Mouse (Mus musculus): ENCODE measurements around the gene Cyb5r4. TPM values are rescaled to one million over a fixed set of nuclear protein-coding genes. Genes with fewer than 3 reads are reported as not detected.

Cyb5r4 gene
- polyA plus RNA-seq, 1 experiment from 2014 or later: 42.6 TPM

DNA sequence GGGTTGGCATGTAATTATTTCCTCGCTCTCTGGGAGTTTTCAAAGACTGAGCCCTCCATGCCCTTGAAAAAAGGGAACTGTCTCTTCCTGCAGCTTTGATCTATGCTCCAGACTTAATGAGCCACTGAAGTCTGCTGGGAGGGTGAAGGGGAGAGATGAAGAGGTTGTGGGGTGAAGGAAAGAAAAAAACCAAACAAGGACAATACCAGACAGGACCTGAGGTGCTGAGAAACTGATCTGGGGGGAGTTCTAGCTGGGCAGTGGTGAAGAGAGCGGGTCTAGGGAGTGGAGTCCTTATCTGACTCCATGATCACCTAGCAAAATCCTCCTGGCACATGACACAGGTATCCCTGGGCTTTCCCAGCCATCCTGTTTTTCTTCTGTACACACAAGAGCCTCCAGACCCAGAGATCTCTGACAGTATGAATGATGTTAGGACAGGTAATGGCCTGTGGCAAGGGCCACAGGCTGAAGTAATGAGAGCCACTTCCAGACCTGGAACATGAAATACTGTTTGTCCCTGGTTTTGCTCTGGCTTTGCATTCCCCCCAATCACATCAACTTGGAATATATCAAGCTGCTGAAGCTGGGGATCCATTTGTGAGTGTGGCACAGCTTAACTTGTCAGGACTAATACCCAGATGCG lies 24.6 kb upstream of the Cyb5r4 start:
- no peak for TF ChIP-seq CTCF (IDR thresholded peaks at IDR 0.05)
- no peak for TF ChIP-seq EP300 (IDR thresholded peaks at IDR 0.05)
- Histone ChIP-seq H3K9me3 (ENCODE audit: low read length) (no peaks in the 10 kb centered on the region), H3K27me3 (replicated peaks; ENCODE audit: insufficient read depth, low read length) (no peaks in the 10 kb centered on the region), H3K9ac (replicated peaks; ENCODE audit: low read depth) (no peak overlapping the region), H3K4me3 (ENCODE audit: low read depth, low read length) (no peak overlapping the region), H3K27ac (ENCODE audit: low read length) (no peak overlapping the region), H3K36me3 (ENCODE audit: insufficient read depth, low read length) (no peaks in the 10 kb centered on the region), H3K4me1 (ENCODE audit: insufficient read depth, low read depth, low read length) (no peaks in the 10 kb centered on the region), H3K4me2 (replicated peaks; ENCODE audit: low read depth, low read length) (no peak overlapping the region)
- WGBS: 57% methylated on average over 3 of the region's 3 CpGs
- ATAC-seq: no peak
- DNase-seq (ENCODE audit: low spot score): no peak

DNA sequence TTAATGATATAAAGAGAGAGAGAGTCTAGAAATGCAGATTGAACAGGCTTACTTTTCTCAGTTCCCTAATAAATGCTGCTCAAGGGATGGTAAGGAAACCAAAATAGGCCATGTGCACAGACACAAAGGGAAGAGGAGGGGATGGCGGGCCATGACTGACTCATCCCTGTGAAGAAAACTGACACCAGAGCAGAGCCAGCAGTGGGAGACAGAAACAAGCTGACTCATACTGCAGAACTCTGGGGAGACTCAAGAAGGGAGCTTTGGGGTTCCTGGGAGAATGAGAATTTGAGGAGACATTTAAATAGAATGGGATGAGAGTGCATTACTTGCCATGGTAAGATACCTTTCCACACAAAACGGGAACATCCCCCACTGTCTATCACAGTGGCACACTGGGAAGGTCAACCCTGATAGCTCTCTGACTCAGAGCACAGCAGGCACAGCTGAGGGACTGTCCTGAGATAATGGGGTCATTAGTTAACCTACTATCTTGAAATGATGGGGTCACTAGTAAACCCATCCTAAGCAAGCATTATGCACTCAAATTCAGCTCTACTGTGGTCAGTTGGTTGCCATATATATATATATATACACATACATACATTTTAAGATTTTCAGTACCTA lies 21.7 kb upstream of the Cyb5r4 start:
- Histone ChIP-seq H3K9me3 (ENCODE audit: low read length) (no peaks in the 10 kb centered on the region), H3K9ac (replicated peaks; ENCODE audit: low read depth) (no peak overlapping the region), H3K36me3 (ENCODE audit: insufficient read depth, low read length) (no peaks in the 10 kb centered on the region), H3K27me3 (replicated peaks; ENCODE audit: insufficient read depth, low read length) (no peaks in the 10 kb centered on the region), H3K4me2 (replicated peaks; ENCODE audit: low read depth, low read length) (no peak overlapping the region), H3K4me1 (ENCODE audit: insufficient read depth, low read depth, low read length) (no peaks in the 10 kb centered on the region), H3K4me3 (ENCODE audit: low read depth, low read length) (no peak overlapping the region), H3K27ac (ENCODE audit: low read length) (no peak overlapping the region)
- no peak for ATAC-seq
- TF ChIP-seq EP300 (IDR thresholded peaks at IDR 0.05): no peak
- 56% methylated on average over 2 of the region's 2 CpGs for WGBS
- DNase-seq (ENCODE audit: low spot score): no peak

DNA sequence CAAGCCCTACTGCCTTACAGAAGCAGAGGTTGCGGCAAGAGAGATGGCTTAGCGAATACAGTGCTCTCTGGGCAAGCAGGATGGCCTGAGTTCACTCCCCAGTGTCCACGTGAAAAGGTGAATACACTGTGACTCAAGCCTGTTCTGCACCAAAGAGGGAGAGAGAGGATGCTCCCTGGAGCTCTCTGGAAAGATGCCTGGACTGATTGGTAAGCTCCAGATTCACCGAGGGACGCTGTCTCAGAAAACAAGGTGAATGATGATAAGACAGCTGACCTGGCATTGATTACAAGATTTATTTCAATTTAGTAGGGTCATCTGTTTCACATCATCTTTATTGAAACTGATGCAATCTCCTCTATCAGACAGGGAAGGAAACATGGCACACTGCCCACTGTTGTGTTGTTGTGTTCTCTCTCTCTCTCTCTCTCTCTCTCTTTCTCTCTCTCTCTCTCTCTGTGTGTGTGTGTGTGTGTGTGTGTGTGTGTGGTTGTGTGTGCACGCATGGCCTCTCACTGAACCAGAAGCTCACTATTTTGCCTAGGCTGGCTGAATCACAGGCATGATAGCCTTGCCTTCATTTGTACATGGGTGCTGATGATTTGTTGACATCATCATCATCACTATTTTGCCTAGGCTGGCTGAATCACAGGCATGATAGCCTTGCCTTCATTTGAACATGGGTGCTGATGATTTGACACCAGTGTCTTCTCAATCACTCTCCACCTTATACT lies 16.9 kb upstream of the Cyb5r4 start:
- Histone ChIP-seq H3K9me3 (ENCODE audit: low read length) (no peaks in the 10 kb centered on the region), H3K9ac (replicated peaks; ENCODE audit: low read depth) (no peak overlapping the region), H3K4me3 (ENCODE audit: low read depth, low read length) (no peak overlapping the region), H3K27ac (ENCODE audit: low read length) (no peak overlapping the region), H3K27me3 (replicated peaks; ENCODE audit: insufficient read depth, low read length) (no peaks in the 10 kb centered on the region), H3K4me1 (ENCODE audit: insufficient read depth, low read depth, low read length) (no peaks in the 10 kb centered on the region), H3K36me3 (ENCODE audit: insufficient read depth, low read length) (no peaks in the 10 kb centered on the region), H3K4me2 (replicated peaks; ENCODE audit: low read depth, low read length) (no peak overlapping the region)
- WGBS: 66% methylated on average over 6 of the region's 6 CpGs
- no peak for TF ChIP-seq CTCF (IDR thresholded peaks at IDR 0.05)
- TF ChIP-seq EP300 (IDR thresholded peaks at IDR 0.05): no peak
- no peak for ATAC-seq
- DNase-seq (ENCODE audit: low spot score): no peak

- Histone ChIP-seq H3K4me2 (replicated peaks; ENCODE audit: low read depth, low read length) (no peak overlapping the region), H3K4me1 (ENCODE audit: insufficient read depth, low read depth, low read length) (no peaks in the 10 kb centered on the region), H3K4me3 (ENCODE audit: low read depth, low read length) (no peak overlapping the region), H3K36me3 (ENCODE audit: insufficient read depth, low read length) (no peaks in the 10 kb centered on the region), H3K27me3 (replicated peaks; ENCODE audit: insufficient read depth, low read length) (no peaks in the 10 kb centered on the region), H3K27ac (ENCODE audit: low read length) (no peak overlapping the region), H3K9me3 (ENCODE audit: low read length) (no peaks in the 10 kb centered on the region), H3K9ac (replicated peaks; ENCODE audit: low read depth) (no peak overlapping the region)
- DNase-seq (ENCODE audit: low spot score) (no peak), ATAC-seq (no peak)
- 14% methylated on average over 5 of the region's 5 CpGs for whole genome bisulfite sequencing
- TF ChIP-seq CTCF (IDR thresholded peaks at IDR 0.05): no peak
- TF ChIP-seq EP300 (IDR thresholded peaks at IDR 0.05): no peak
Observed at GRCm38 (mm10) chr9:87005435-87005779, 16.4 kb upstream of the Cyb5r4 start.

- H3K4me1 ChIP-seq (ENCODE audit: insufficient read depth, low read depth, low read length): no peaks in the 10 kb centered on the region
- no peaks in the 10 kb centered on the region for H3K36me3 ChIP-seq (ENCODE audit: insufficient read depth, low read length)
- WGBS: 53% methylated on average over 6 of the region's 6 CpGs
- no peak overlapping the region for H3K9ac ChIP-seq (replicated peaks; ENCODE audit: low read depth)
- H3K9me3 ChIP-seq (ENCODE audit: low read length): no peaks in the 10 kb centered on the region
- TF ChIP-seq CTCF (IDR thresholded peaks at IDR 0.05): no peak
- no peak for TF ChIP-seq EP300 (IDR thresholded peaks at IDR 0.05)
- H3K4me3 ChIP-seq (ENCODE audit: low read depth, low read length): no peak overlapping the region
- ATAC-seq: no peak
- no peaks in the 10 kb centered on the region; the same call in 1 of the 2 replicates for H3K27me3 ChIP-seq (replicated peaks; ENCODE audit: insufficient read depth, low read length)
- no peak for DNase-seq (ENCODE audit: low spot score)
- H3K27ac ChIP-seq (ENCODE audit: low read length): no peak overlapping the region
- H3K4me2 ChIP-seq (replicated peaks; ENCODE audit: low read depth, low read length): no peak overlapping the region
Observed at GRCm38 (mm10) chr9:87008507-87008906, 13.3 kb upstream of the Cyb5r4 start.

DNA sequence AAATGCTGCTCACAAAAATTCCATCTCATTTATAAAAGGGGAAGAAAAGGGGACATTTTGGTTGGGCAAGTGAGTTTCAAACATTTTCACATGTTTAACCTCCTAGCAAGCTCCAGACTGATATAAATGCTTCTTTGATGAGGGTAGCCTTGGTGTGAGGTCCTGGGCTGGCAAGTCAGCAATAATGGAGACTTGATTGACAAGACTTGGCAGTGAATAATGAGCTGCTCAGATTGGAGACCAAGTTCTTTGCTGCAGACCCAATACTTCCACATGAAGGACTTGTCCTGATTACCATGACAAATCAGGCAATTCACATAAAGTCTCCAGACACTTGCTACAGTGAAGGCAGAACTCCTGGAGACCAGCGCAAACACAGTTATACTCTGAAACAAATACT lies 12.9 kb upstream of the Cyb5r4 start:
- Histone ChIP-seq H3K4me1 (ENCODE audit: insufficient read depth, low read depth, low read length) (no peaks in the 10 kb centered on the region), H3K9ac (replicated peaks; ENCODE audit: low read depth) (no peak overlapping the region), H3K9me3 (ENCODE audit: low read length) (no peaks in the 10 kb centered on the region), H3K4me3 (ENCODE audit: low read depth, low read length) (no peak overlapping the region), H3K36me3 (ENCODE audit: insufficient read depth, low read length) (no peaks in the 10 kb centered on the region), H3K27me3 (replicated peaks; ENCODE audit: insufficient read depth, low read length) (peaks cover 1% of the 10 kb centered on the region; the same call in 1 of the 2 replicates), H3K4me2 (replicated peaks; ENCODE audit: low read depth, low read length) (no peak overlapping the region), H3K27ac (ENCODE audit: low read length) (no peak overlapping the region)
- WGBS: 95% methylated on average over 1 of the region's 1 CpGs
- DNase-seq (ENCODE audit: low spot score) (no peak), ATAC-seq (no peak)
- no peak for TF ChIP-seq EP300 (IDR thresholded peaks at IDR 0.05)
- TF ChIP-seq CTCF (IDR thresholded peaks at IDR 0.05): no peak

Measured in lung, postnatal 0 days (tissue).